Mouse (Mus musculus) ES-CJ7 (cell line): ENCODE results near the gene Ruvbl2.
"Not testable (repeated sequence)": the region's sequence is repeated elsewhere in the genome, so short reads cannot be mapped to it uniquely, and the experiment has no call there.

ENCODE experiments used
- DNase-seq: peaks from one replicate; pipeline ENCODE4 v3.0.0; 2011; ENCODE audit warnings: low read depth, low spot score

The Ruvbl2 gene

DNA sequence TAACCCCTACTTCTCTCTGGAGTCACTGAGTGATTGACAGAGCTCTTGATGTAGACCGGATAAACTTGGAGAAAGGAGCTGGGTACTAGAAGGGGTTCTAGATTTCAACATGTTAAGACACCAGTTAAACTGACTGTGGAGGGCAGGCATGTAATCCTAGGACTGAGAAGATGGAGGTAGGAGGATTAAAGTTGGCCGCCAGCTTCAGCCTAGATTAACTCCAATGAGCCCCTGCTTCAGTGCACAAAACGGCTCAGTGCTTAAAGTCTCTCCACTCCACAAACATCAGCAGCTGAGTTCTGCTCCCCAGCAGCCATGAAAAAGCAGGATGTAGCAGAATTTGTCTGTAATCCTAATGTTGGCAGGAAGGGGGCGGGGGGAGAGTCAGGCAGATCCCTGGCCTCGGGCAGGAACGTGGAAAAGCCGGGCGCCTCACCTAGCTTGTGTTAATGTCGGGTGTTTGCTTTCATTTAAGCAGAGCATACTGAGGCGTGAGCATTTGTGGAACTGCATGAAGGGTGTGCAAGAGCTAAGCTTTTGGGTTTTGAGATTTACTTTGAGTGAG is 36.3 kb downstream of the Ruvbl2 start:
- no peak for DNase-seq

DNA sequence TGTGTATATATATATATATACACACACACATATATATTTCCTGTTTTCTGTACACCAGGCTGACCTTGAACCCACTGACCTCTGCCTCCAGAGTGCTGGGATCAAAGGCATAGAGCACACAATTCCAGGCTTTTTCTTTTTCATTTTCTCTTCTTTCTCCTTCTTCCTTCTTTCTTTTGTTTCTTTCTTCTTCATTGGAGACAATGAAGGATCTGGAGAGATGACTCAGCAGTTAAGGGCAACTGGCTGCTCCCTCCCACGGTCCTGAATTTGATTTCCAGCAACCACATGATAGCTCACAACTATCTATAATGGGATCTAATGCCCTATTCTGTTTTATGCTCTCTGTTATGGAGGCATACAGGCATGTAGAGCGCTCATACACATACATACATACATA is 41.1 kb downstream of the Ruvbl2 start:
- DNase-seq: no peak

DNA sequence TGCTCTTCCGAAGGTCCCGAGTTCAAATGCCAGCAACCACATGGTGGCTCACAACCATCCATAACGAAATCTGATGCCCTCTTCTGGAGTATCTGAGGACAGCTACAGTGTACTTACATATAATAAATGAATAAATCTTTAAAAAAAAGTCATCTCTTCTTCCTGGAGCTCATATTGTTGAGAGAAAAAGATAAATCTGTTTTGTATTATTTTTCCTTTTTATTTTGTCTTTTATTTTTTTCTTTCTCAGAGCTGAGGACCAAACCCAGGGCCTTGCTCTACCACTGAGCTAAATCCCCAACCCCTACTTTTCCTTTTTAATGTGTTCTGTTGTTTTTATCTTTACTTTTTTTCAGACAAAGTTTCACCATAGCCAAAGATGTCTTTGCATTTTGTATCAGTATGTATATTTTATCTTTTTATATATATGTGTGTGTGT is 41.5 kb downstream of the Ruvbl2 start:
- DNase-seq: not testable (repeated sequence)

DNA sequence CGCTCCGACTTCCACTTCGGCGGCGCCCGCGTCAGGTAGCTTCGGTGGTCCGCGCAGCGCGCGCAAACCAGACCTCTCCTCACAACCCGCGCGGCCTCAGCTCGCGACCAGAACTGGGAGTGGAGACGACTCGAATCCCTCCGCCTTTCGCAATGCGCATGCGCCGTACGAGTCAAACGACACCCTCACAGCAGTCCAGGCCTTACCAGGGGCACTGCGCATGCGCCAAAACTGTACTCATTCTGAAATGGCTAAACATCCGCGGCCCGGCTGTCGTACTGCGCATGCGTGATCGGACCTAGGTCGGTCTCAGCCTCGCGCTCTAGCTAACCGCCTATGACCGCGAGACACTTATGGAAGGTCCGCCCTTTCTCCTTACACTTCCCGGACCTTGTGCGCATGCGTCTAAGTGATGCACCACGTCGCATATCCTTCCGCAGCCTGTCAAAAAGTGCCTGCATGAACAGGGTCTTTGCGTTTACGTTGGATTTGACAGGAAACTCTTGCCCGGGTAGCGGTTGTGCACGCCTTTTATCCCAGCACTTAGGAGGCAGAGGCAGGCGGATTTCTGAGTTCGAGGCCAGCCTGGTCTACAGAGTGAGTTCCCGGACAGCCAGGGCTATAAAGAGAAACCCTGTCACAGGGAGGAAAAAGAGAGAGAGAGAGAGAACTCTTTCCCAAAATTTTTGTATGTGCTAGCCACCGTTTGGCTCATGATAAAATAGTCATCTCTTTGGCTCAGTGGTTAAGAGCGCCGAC is 42.1 kb downstream of the Ruvbl2 start, which contains the start of gene Snrnp70:
Snrnp70 (minus strand) TSS at position 165 of the 759 bp plus-strand sequence.
- peak; percentile 100 for DNase-seq

DNA sequence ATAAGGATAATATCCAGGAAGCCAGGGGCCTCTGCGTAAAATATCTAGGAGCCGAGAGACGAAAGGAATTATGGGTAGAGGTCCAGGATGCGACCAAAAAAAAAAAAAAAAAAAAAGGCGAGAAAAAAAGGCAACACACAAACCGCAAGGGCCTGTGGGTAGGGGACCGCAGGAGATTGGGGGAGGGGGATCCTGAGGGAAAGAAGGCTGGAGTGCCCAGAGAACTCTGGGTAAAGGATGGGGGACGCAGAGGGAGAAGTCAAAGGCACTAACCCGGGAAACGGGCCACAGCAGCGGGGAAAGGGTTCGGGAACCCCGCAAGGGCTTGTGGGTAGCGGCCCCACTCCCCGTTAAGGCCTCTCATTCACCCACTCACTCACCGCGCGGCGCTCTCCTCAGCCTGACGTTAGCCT is 42.8 kb downstream of the Ruvbl2 start:
- peak; percentile 91 for DNase-seq

DNA sequence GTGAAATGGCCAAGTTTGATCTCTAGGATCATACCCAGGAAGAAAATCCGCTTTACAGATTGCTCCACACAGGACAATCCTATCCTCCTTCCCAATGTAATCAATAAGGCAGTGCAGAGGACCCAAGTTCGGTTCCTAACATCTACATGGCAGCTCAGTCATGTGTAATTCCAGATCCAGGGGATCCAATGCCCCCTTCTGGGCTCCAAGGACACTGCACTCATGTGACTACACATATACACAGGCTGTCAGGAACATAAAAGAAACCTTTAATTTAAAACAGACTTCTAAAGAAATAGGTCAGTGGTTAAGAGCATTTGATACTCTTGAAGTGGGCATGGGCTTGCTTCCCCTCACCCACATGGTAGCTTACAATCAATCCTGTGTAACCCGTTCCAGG is 51.8 kb downstream of the Ruvbl2 start:
- DNase-seq: peak; percentile 68

DNA sequence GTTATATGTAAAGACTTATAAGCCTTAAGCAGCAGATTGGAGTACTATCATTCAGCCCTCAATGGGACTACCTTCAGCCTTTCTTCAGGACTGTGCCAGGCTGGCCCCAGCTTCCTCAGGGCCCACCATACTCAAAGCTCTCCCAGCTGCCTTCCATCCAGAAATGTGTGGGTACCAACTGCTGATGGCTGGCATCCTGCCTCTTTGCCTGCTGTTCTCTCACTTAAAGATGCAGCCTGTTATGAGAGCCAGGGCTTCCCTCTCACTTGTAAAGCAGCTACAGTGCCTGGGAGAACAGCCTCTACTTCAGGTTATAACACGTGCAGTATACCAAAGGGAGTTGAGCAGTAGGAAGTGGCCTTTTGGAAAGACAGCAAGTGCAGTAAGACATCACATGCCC is 61.8 kb downstream of the Ruvbl2 start:
- no peak for DNase-seq

DNA sequence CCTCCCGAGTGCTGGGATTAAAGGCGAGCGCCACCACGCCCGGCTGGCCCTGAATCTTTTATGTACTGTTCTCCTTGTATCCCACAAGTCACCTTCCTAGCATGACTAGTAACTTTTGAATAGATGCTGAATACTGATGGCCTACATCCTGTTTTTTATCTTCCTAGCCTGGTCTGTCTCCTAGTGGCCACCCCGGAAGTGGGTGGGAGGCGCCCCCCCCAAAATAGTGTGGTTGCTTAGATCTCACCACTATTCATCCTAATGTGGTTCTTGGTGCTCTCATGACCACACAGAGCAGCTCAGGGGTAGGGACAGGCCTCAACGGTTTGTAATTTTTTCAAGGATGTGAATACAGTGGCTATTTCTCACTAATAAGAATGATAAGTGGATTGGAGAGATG is 63.3 kb downstream of the Ruvbl2 start:
- no peak for DNase-seq

DNA sequence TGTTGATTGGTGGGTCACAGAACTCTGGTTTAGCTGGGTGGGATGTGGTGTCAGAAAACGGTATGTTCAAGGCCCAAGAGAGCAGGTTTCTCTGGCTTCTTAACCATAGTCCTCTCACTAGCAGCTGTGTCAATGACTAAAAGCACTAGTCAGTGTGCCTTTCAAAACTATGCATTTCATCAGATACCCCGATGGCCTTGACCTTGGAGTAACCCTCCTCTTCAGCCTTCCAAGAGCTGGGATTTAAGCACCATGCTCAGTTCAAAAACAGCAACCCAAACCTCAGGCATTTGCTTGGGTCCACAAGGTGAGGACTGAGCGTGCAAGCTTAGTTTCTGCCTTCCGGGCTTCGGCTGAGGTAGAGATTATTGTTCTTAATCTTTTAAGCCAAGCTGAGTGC is 65.5 kb downstream of the Ruvbl2 start:
- no peak for DNase-seq
